Mouse (Mus musculus): ENCODE results near the gene Taar7a. TPM values are rescaled to one million over a fixed set of nuclear protein-coding genes. Genes with fewer than 3 reads are reported as not detected.

The Taar7a gene
- polyA plus RNA-seq, 1 experiment from 2014 or later: not detected

DNA sequence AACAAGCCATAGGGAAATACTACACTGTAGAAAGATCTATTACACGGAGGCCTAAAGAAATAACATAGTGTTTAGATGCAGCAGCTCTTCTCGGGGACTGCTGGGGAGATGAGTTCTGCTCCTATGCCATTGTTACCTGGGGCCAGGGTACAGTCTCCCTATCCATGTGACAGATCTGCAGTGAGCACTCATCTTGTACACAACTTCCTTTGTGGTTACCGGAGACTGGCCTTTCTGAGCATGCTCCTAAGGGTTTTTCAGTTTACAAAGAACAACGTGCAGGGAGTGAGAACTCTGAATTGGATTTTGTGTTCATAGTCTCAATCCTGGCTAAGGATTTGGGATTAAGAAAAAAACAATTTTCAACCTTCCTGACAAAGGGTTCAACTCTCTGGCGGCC, 6.9 kb downstream of the Taar7a start:
- Histone ChIP-seq H3K4me2 (ENCODE audit: low read length) (no peak overlapping the region), H3K27me3 (ENCODE audit: control insufficient read depth, insufficient read depth, low read depth, low read length) (no peaks in the 10 kb centered on the region), H3K36me3 (ENCODE audit: control insufficient read depth, insufficient read depth, low read length) (no peaks in the 10 kb centered on the region), H3K9ac (ENCODE audit: low read depth, low read length) (no peak overlapping the region), H3K27ac (ENCODE audit: low read length) (no peak overlapping the region), H3K9me3 (replicated peaks; ENCODE audit: control insufficient read depth, low read length, poor library complexity, severe bottlenecking) (no peaks in the 10 kb centered on the region; the same call in 1 of the 2 replicates), H3K4me3 (ENCODE audit: low read depth, low read length) (no peak overlapping the region), H3K4me1 (ENCODE audit: control insufficient read depth, insufficient read depth, low read length) (no peaks in the 10 kb centered on the region)
- no peak for ATAC-seq
- WGBS: 76% methylated on average over 5 of the region's 5 CpGs

GRCm38 (mm10) chr10:23985546-23985945, 7.7 kb downstream of the Taar7a start, which contains the start of gene Taar6:
Gene Taar6 (minus strand): TSS chr10:23985646.
- Histone ChIP-seq H3K27me3 (ENCODE audit: control insufficient read depth, insufficient read depth, low read depth, low read length) (no peaks in the 10 kb centered on the region), H3K4me3 (ENCODE audit: low read depth, low read length) (no peak within 1 kb of the TSS), H3K9ac (ENCODE audit: low read depth, low read length) (no peak within 1 kb of the TSS), H3K9me3 (replicated peaks; ENCODE audit: control insufficient read depth, low read length, poor library complexity, severe bottlenecking) (no peaks in the 10 kb centered on the region; the same call in 1 of the 2 replicates), H3K4me1 (ENCODE audit: control insufficient read depth, insufficient read depth, low read length) (no peaks in the 10 kb centered on the region), H3K36me3 (ENCODE audit: control insufficient read depth, insufficient read depth, low read length) (no peaks in the 10 kb centered on the region), H3K4me2 (ENCODE audit: low read length) (no peak within 1 kb of the TSS), H3K27ac (ENCODE audit: low read length) (no peak within 1 kb of the TSS)
- ATAC-seq: no peak
- 78% methylated on average over 8 of the region's 8 CpGs for WGBS

DNA sequence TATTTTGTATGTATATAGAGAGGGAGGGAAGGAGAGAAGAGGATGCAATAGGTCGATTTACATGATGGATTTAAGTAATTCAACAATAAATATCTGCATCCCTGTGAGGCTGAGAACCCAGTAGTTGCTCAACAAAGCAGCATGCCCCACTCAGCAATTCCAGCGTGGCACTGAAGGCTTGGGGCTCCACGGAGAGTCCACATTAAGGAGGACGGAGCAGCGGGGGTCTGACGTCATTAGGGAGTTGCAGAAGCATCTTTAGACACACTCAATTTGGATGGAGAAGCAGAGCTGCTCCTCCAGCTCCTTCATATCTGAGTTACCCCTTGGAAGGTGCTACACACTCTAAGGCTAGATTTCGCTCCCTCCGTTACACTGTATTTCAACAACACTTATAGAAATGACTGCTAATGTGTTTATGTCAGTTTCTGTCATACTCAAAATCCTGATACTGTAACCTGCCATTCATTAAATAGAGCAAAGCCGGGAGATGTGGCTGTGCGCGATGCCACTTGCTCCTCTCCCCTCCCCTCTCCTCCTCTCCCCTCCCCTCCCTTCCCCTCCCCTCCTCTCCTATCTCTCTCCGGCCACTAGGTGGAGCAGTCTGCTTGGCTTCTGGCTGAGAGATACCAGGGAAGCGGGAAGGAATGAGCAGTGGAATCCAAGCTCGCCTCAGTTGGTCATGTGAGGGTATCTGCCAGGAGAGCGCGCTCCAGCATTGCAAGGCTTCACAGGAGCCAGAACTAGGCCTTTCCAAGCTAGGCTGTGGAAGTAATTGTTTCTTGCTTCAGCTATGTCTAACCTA, 14.2 kb downstream of the Taar7a start:
- Histone ChIP-seq H3K4me1 (ENCODE audit: control insufficient read depth, insufficient read depth, low read length) (0 out of 2 replicates have a peak, but pooled peaks cover 2% of the 10 kb centered on the region), H3K9ac (ENCODE audit: low read depth, low read length) (no peak overlapping the region), H3K4me3 (ENCODE audit: low read depth, low read length) (no peak overlapping the region), H3K36me3 (ENCODE audit: control insufficient read depth, insufficient read depth, low read length) (no peaks in the 10 kb centered on the region), H3K27ac (ENCODE audit: low read length) (no peak overlapping the region), H3K4me2 (ENCODE audit: low read length) (no peak overlapping the region), H3K27me3 (ENCODE audit: control insufficient read depth, insufficient read depth, low read depth, low read length) (no peaks in the 10 kb centered on the region), H3K9me3 (replicated peaks; ENCODE audit: control insufficient read depth, low read length, poor library complexity, severe bottlenecking) (no peaks in the 10 kb centered on the region)
- 45% methylated on average over 16 of the region's 16 CpGs for WGBS
- ATAC-seq: peak; percentile 82

DNA sequence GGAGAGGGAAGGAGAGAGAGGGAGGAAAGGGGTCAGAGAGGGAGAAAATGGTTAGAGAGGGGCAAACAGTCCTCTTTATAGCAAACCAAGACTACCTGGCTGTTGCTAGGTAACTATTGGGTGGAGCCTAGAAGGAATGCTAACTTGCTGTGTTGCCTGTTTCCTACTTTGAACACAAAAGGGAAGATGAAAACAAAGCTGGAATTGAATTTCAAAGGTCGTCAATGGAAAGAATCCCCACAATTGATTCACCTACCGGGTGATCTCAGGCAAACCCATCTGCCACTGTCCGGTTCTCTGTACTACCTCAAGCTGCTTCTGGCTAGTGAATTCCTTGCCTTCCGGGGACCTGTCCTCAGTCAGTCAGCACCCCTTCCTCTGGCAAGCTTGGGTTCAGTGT, 15.3 kb downstream of the Taar7a start:
- Histone ChIP-seq H3K27ac (ENCODE audit: low read length) (no peak overlapping the region), H3K4me2 (ENCODE audit: low read length) (no peak overlapping the region), H3K9me3 (replicated peaks; ENCODE audit: control insufficient read depth, low read length, poor library complexity, severe bottlenecking) (no peaks in the 10 kb centered on the region), H3K4me1 (ENCODE audit: control insufficient read depth, insufficient read depth, low read length) (0 out of 2 replicates have a peak, but pooled peaks cover 2% of the 10 kb centered on the region), H3K9ac (ENCODE audit: low read depth, low read length) (no peak overlapping the region), H3K4me3 (ENCODE audit: low read depth, low read length) (no peak overlapping the region), H3K36me3 (ENCODE audit: control insufficient read depth, insufficient read depth, low read length) (no peaks in the 10 kb centered on the region), H3K27me3 (ENCODE audit: control insufficient read depth, insufficient read depth, low read depth, low read length) (no peaks in the 10 kb centered on the region)
- ATAC-seq: no peak
- 35% methylated on average over 4 of the region's 4 CpGs for WGBS

DNA sequence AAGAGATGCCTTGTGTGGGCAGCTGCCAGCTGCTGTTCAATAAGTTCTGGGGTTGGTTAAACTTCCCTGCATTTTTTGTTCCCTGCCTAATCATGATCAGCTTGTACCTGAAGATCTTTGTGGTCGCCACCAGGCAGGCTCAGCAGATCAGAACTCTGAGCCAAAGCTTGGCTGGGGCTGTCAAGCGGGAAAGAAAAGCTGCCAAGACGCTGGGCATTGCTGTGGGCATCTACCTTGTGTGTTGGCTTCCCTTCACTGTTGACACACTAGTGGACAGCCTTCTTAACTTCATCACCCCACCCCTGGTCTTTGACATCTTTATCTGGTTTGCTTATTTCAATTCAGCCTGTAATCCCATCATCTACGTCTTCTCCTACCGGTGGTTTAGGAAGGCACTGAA, 22.0 kb downstream of the Taar7a start:
- Histone ChIP-seq H3K9me3 (replicated peaks; ENCODE audit: control insufficient read depth, low read length, poor library complexity, severe bottlenecking) (no peaks in the 10 kb centered on the region), H3K9ac (ENCODE audit: low read depth, low read length) (no peak overlapping the region)

GRCm38 (mm10) chr10:23970656-23971165, 22.6 kb downstream of the Taar7a start, which contains the start of gene Taar5:
Gene Taar5 (plus strand): TSS chr10:23970706.
- no peak for ATAC-seq
- WGBS: 93% methylated on average over 11 of the region's 11 CpGs
- no peaks in the 10 kb centered on the region for H3K4me1 ChIP-seq (ENCODE audit: control insufficient read depth, insufficient read depth, low read length)
- no peaks in the 10 kb centered on the region for H3K36me3 ChIP-seq (ENCODE audit: control insufficient read depth, insufficient read depth, low read length)
- H3K4me3 ChIP-seq (ENCODE audit: low read depth, low read length): no peak within 1 kb of the TSS
- no peak within 1 kb of the TSS for H3K4me2 ChIP-seq (ENCODE audit: low read length)
- H3K27ac ChIP-seq (ENCODE audit: low read length): no peak within 1 kb of the TSS
- H3K9me3 ChIP-seq (replicated peaks; ENCODE audit: control insufficient read depth, low read length, poor library complexity, severe bottlenecking): no peaks in the 10 kb centered on the region
- H3K27me3 ChIP-seq (ENCODE audit: control insufficient read depth, insufficient read depth, low read depth, low read length): no peaks in the 10 kb centered on the region
- H3K9ac ChIP-seq (ENCODE audit: low read depth, low read length): no peak within 1 kb of the TSS

More for the DNA sequence above, 22.0 kb downstream of the Taar7a start:
- Histone ChIP-seq H3K36me3 (ENCODE audit: control insufficient read depth, insufficient read depth, low read length) (no peaks in the 10 kb centered on the region), H3K4me2 (ENCODE audit: low read length) (no peak overlapping the region), H3K4me1 (ENCODE audit: control insufficient read depth, insufficient read depth, low read length) (no peaks in the 10 kb centered on the region), H3K4me3 (ENCODE audit: low read depth, low read length) (no peak overlapping the region), H3K27ac (ENCODE audit: low read length) (no peak overlapping the region), H3K27me3 (ENCODE audit: control insufficient read depth, insufficient read depth, low read depth, low read length) (no peaks in the 10 kb centered on the region)
- no peak for ATAC-seq
- WGBS: 73% methylated on average over 5 of the region's 5 CpGs

- 96% methylated on average over 6 of the region's 6 CpGs for WGBS
- Histone ChIP-seq H3K27me3 (ENCODE audit: control insufficient read depth, insufficient read depth, low read depth, low read length) (no peaks in the 10 kb centered on the region), H3K4me1 (ENCODE audit: control insufficient read depth, insufficient read depth, low read length) (no peaks in the 10 kb centered on the region), H3K9ac (ENCODE audit: low read depth, low read length) (no peak overlapping the region), H3K4me2 (ENCODE audit: low read length) (no peak overlapping the region), H3K36me3 (ENCODE audit: control insufficient read depth, insufficient read depth, low read length) (no peaks in the 10 kb centered on the region), H3K27ac (ENCODE audit: low read length) (no peak overlapping the region), H3K4me3 (ENCODE audit: low read depth, low read length) (no peak overlapping the region), H3K9me3 (replicated peaks; ENCODE audit: control insufficient read depth, low read length, poor library complexity, severe bottlenecking) (no peaks in the 10 kb centered on the region)
- ATAC-seq: no peak
These were observed 28.2 kb downstream of the Taar7a start for GRCm38 (mm10) chr10:23964921-23965610.

GRCm38 (mm10) chr10:23963444-23963843, 29.8 kb downstream of the Taar7a start:
- Histone ChIP-seq H3K4me3 (ENCODE audit: low read depth, low read length) (no peak overlapping the region), H3K36me3 (ENCODE audit: control insufficient read depth, insufficient read depth, low read length) (no peaks in the 10 kb centered on the region), H3K4me1 (ENCODE audit: control insufficient read depth, insufficient read depth, low read length) (no peaks in the 10 kb centered on the region), H3K9me3 (replicated peaks; ENCODE audit: control insufficient read depth, low read length, poor library complexity, severe bottlenecking) (no peaks in the 10 kb centered on the region), H3K27me3 (ENCODE audit: control insufficient read depth, insufficient read depth, low read depth, low read length) (no peaks in the 10 kb centered on the region), H3K27ac (ENCODE audit: low read length) (no peak overlapping the region), H3K4me2 (ENCODE audit: low read length) (no peak overlapping the region), H3K9ac (ENCODE audit: low read depth, low read length) (no peak overlapping the region)
- WGBS: 56% methylated on average over 3 of the region's 3 CpGs
- no peak for ATAC-seq

DNA sequence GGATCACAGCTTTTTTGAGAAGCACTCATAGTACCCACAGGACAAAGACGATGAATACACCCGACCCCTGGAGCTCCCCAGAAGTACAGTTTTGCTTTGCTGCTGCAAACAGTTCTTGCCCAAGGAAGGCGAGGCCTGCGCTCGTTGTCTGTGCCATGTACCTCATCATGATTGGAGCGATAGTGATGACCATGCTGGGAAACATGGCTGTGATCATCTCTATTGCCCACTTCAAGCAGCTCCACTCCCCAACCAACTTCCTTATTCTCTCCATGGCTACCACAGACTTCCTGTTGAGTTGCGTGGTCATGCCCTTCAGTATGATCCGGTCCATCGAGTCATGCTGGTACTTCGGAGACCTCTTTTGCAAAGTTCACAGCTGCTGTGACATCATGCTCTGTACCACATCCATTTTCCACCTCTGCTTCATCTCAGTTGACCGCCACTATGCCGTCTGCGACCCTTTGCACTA, 32.8 kb downstream of the Taar7a start, which contains the start of gene Taar4:
TSS of gene Taar4 (plus strand) at position 51 of the 472 bp plus-strand sequence.
- H3K27ac ChIP-seq (ENCODE audit: low read length): no peak within 1 kb of the TSS
- no peak within 1 kb of the TSS for H3K9ac ChIP-seq (ENCODE audit: low read depth, low read length)
- no peak for ATAC-seq
- no peaks in the 10 kb centered on the region for H3K36me3 ChIP-seq (ENCODE audit: control insufficient read depth, insufficient read depth, low read length)
- no peaks in the 10 kb centered on the region for H3K4me1 ChIP-seq (ENCODE audit: control insufficient read depth, insufficient read depth, low read length)
- no peaks in the 10 kb centered on the region for H3K27me3 ChIP-seq (ENCODE audit: control insufficient read depth, insufficient read depth, low read depth, low read length)
- H3K4me3 ChIP-seq (ENCODE audit: low read depth, low read length): no peak within 1 kb of the TSS
- 96% methylated on average over 13 of the region's 13 CpGs for WGBS
- H3K9me3 ChIP-seq (replicated peaks; ENCODE audit: control insufficient read depth, low read length, poor library complexity, severe bottlenecking): no peaks in the 10 kb centered on the region
- no peak within 1 kb of the TSS for H3K4me2 ChIP-seq (ENCODE audit: low read length)
